Mouse (Mus musculus) heart, embryonic 16.5 days (tissue): ENCODE data around the gene Arx. TPM values are rescaled to one million over a fixed set of nuclear protein-coding genes. Genes with fewer than 3 reads are reported as not detected.

ENCODE experiments used
- ATAC-seq: fragments of 200-750 bp; cut with Nextera tagmentation; replicated peaks from 2 replicates; pipeline ENCODE4 v1.8.0; 2017; ENCODE audit warnings: moderate number of reproducible peaks; ENCODE audit not compliant: insufficient read depth, low FRiP score; ENCODE audit errors: extremely low read depth
- H3K27ac ChIP-seq: fragments of 300-500 bp; sonication (generic); 2 replicates; pipeline ENCODE4 v1.5.1; 2014; ENCODE audit warnings: mild to moderate bottlenecking, low read length, control low read depth, moderate library complexity
- H3K27me3 ChIP-seq: fragments of 300-500 bp; sonication (generic); 2 replicates; pipeline ENCODE4 v1.6.1; 2014; ENCODE audit warnings: low read length, mixed read lengths; ENCODE audit not compliant: control insufficient read depth, insufficient read depth
- H3K36me3 ChIP-seq: fragments of 300-500 bp; sonication (generic); 2 replicates; pipeline ENCODE4 v1.6.1; 2014; ENCODE audit not compliant: control insufficient read depth, insufficient read depth
- H3K4me1 ChIP-seq: fragments of 300-500 bp; sonication (generic); 2 replicates; pipeline ENCODE4 v1.6.1; 2014; ENCODE audit warnings: low read length, mixed read lengths; ENCODE audit not compliant: control insufficient read depth, insufficient read depth
- H3K4me2 ChIP-seq: fragments of 300-500 bp; sonication (generic); 2 replicates; pipeline ENCODE4 v1.6.1; 2014; ENCODE audit warnings: low read depth, mild to moderate bottlenecking, control low read depth, low read length
- H3K4me3 ChIP-seq: fragments of 300-500 bp; sonication (generic); 2 replicates; pipeline ENCODE4 v1.5.1; 2014; ENCODE audit warnings: mild to moderate bottlenecking, control low read depth, low read length
- H3K9ac ChIP-seq: fragments of 300-500 bp; sonication (generic); 2 replicates; pipeline ENCODE4 v1.6.1; 2014; ENCODE audit warnings: low read length, control low read depth
- H3K9me3 ChIP-seq: fragments of 300-500 bp; sonication (generic); replicated peaks from 2 replicates; pipeline ENCODE4 v1.6.1; 2016; ENCODE audit warnings: low read length; ENCODE audit not compliant: control insufficient read depth
- WGBS: fragments of 180-500 bp; shearing (Covaris S2); extraction: QIAGEN DNeasy Blood & Tissue Kit; methylation state at CpG from one replicate; pipeline ENCODE4 v1.1.7; 2014; 5-methylcytosine and 5-hydroxymethylcytosine counted together
- polyA plus RNA-seq: library from polyadenylated mRNA; unstranded; fragments of >200 nt; fragmentation: Nextera tagmentation; extraction: Ambion mirVana; gene quantifications from 2 replicates; pipeline ENCODE4 v1.2.1, GENCODE M21; 2015

Arx gene
- polyA plus RNA-seq: not detected in 2 replicates

- WGBS: 18% methylated on average over 29 of the region's 31 CpGs
- H3K27me3 ChIP-seq: peaks cover 70% of the 10 kb centered on the region
- no peaks in the 10 kb centered on the region for H3K36me3 ChIP-seq
- ATAC-seq: peak; percentile 83
- peak within 1 kb of the TSS; percentile 40; the same call in 1 of the 2 replicates for H3K4me2 ChIP-seq
- H3K9ac ChIP-seq: no peak within 1 kb of the TSS
- H3K27ac ChIP-seq: no peak within 1 kb of the TSS
- no peaks in the 10 kb centered on the region for H3K4me1 ChIP-seq
- 0 out of 2 replicates have a peak, but pooled peaks cover 2% of the 10 kb centered on the region for H3K9me3 ChIP-seq
- H3K4me3 ChIP-seq: peak within 1 kb of the TSS; percentile 20; the same call in 1 of the 2 replicates
Observed at GRCm38 (mm10) chrX:93286291-93286893, at the start of gene Arx. Arx (plus strand) TSS chrX:93286445.

GRCm38 (mm10) chrX:93251329-93251728 is 34.9 kb upstream of the Arx start:
- no peak for ATAC-seq
- no peak overlapping the region for H3K4me2 ChIP-seq
- H3K27ac ChIP-seq: no peak overlapping the region
- WGBS: 45% methylated on average over 1 of the region's 1 CpGs
- H3K9me3 ChIP-seq: no peaks in the 10 kb centered on the region
- no peaks in the 10 kb centered on the region for H3K27me3 ChIP-seq
- 0 out of 2 replicates have a peak, but pooled peaks cover 2% of the 10 kb centered on the region for H3K4me1 ChIP-seq
- H3K36me3 ChIP-seq: no peaks in the 10 kb centered on the region
- no peak overlapping the region for H3K4me3 ChIP-seq
- no peak overlapping the region for H3K9ac ChIP-seq

- H3K4me2 ChIP-seq: no peak overlapping the region
- H3K4me1 ChIP-seq: no peaks in the 10 kb centered on the region
- WGBS: 34% methylated on average over 3 of the region's 3 CpGs
Observed at GRCm38 (mm10) chrX:93275689-93276088, 10.6 kb upstream of the Arx start.

GRCm38 (mm10) chrX:93279940-93280339 is 6.3 kb upstream of the Arx start:
- Histone ChIP-seq H3K36me3 (no peaks in the 10 kb centered on the region), H3K4me1 (no peaks in the 10 kb centered on the region), H3K4me3 (no peak overlapping the region), H3K27me3 (peaks cover 35% of the 10 kb centered on the region), H3K9me3 (no peaks in the 10 kb centered on the region), H3K4me2 (no peak overlapping the region), H3K27ac (no peak overlapping the region), H3K9ac (no peak overlapping the region)
- ATAC-seq: no peak
- WGBS: 23% methylated on average over 6 of the region's 11 CpGs

More at GRCm38 (mm10) chrX:93275689-93276088, 10.6 kb upstream of the Arx start:
- Histone ChIP-seq H3K27ac (no peak overlapping the region), H3K27me3 (peaks cover 8% of the 10 kb centered on the region; the same call in 1 of the 2 replicates), H3K36me3 (no peaks in the 10 kb centered on the region), H3K4me3 (no peak overlapping the region), H3K9me3 (no peaks in the 10 kb centered on the region), H3K9ac (no peak overlapping the region)
- ATAC-seq: no peak

- H3K9ac ChIP-seq: no peak overlapping the region
- H3K27me3 ChIP-seq: peaks cover 47% of the 10 kb centered on the region
- H3K9me3 ChIP-seq: no peaks in the 10 kb centered on the region
- H3K36me3 ChIP-seq: no peaks in the 10 kb centered on the region
- no peaks in the 10 kb centered on the region for H3K4me1 ChIP-seq
- H3K27ac ChIP-seq: no peak overlapping the region
- peak overlapping the region; percentile 23 for H3K4me3 ChIP-seq
- WGBS: 10% methylated on average over 23 of the region's 23 CpGs
- ATAC-seq: no peak; the same call in 1 of the 2 replicates
- peak overlapping the region; percentile 46 for H3K4me2 ChIP-seq
Observed at GRCm38 (mm10) chrX:93281028-93281723, 5.1 kb upstream of the Arx start.

- ATAC-seq: no peak
- H3K4me1 ChIP-seq: no peaks in the 10 kb centered on the region
Observed at GRCm38 (mm10) chrX:93281756-93282155, 4.5 kb upstream of the Arx start.

GRCm38 (mm10) chrX:93285091-93285490 is 1.2 kb upstream of the Arx start:
- 10% methylated on average over 10 of the region's 10 CpGs for WGBS
- H3K4me3 ChIP-seq: no peak overlapping the region
- peaks cover 68% of the 10 kb centered on the region for H3K27me3 ChIP-seq
- no peak for ATAC-seq
- H3K4me2 ChIP-seq: no peak overlapping the region
- H3K4me1 ChIP-seq: no peaks in the 10 kb centered on the region
- no peaks in the 10 kb centered on the region for H3K36me3 ChIP-seq
- 0 out of 2 replicates have a peak, but pooled peaks cover 2% of the 10 kb centered on the region for H3K9me3 ChIP-seq
- H3K9ac ChIP-seq: no peak overlapping the region
- no peak overlapping the region for H3K27ac ChIP-seq

More at GRCm38 (mm10) chrX:93281756-93282155, 4.5 kb upstream of the Arx start:
- H3K4me2 ChIP-seq: peak overlapping the region; percentile 46
- H3K9me3 ChIP-seq: 0 out of 2 replicates have a peak, but pooled peaks cover 2% of the 10 kb centered on the region
- H3K27me3 ChIP-seq: peaks cover 52% of the 10 kb centered on the region
- H3K4me3 ChIP-seq: peak overlapping the region; percentile 23
- H3K9ac ChIP-seq: no peak overlapping the region
- WGBS: 9% methylated on average over 5 of the region's 5 CpGs
- H3K36me3 ChIP-seq: no peaks in the 10 kb centered on the region
- no peak overlapping the region for H3K27ac ChIP-seq

GRCm38 (mm10) chrX:93288339-93288738 is 2.1 kb downstream of the Arx start:
- Histone ChIP-seq H3K9ac (no peak overlapping the region), H3K4me1 (no peaks in the 10 kb centered on the region), H3K4me3 (peak overlapping the region; percentile 36), H3K36me3 (no peaks in the 10 kb centered on the region), H3K9me3 (0 out of 2 replicates have a peak, but pooled peaks cover 2% of the 10 kb centered on the region), H3K27ac (no peak overlapping the region), H3K27me3 (peaks cover 77% of the 10 kb centered on the region), H3K4me2 (peak overlapping the region; percentile 60)
- ATAC-seq: no peak
- WGBS: 10% methylated on average over 27 of the region's 37 CpGs

- H3K4me3 ChIP-seq: peak overlapping the region; percentile 36
- H3K9ac ChIP-seq: no peak overlapping the region
- H3K36me3 ChIP-seq: no peaks in the 10 kb centered on the region
- 0 out of 2 replicates have a peak, but pooled peaks cover 2% of the 10 kb centered on the region for H3K9me3 ChIP-seq
- H3K4me1 ChIP-seq: no peaks in the 10 kb centered on the region
- ATAC-seq: no peak
- H3K27me3 ChIP-seq: peaks cover 78% of the 10 kb centered on the region
- H3K27ac ChIP-seq: no peak overlapping the region
- peak overlapping the region; percentile 60 for H3K4me2 ChIP-seq
- WGBS: 16% methylated on average over 37 of the region's 37 CpGs
Observed at GRCm38 (mm10) chrX:93289076-93289475, 2.8 kb downstream of the Arx start.
